Mouse (Mus musculus): ENCODE results near the gene Coq6. TPM values are rescaled to one million over a fixed set of nuclear protein-coding genes. Genes with fewer than 3 reads are reported as not detected.

The Coq6 gene
- 16.7 and 20.9 TPM in 2 replicates for total RNA-seq (2015)
- total RNA-seq (2017), result 10.3 and 18.9 TPM in 2 replicates

DNA sequence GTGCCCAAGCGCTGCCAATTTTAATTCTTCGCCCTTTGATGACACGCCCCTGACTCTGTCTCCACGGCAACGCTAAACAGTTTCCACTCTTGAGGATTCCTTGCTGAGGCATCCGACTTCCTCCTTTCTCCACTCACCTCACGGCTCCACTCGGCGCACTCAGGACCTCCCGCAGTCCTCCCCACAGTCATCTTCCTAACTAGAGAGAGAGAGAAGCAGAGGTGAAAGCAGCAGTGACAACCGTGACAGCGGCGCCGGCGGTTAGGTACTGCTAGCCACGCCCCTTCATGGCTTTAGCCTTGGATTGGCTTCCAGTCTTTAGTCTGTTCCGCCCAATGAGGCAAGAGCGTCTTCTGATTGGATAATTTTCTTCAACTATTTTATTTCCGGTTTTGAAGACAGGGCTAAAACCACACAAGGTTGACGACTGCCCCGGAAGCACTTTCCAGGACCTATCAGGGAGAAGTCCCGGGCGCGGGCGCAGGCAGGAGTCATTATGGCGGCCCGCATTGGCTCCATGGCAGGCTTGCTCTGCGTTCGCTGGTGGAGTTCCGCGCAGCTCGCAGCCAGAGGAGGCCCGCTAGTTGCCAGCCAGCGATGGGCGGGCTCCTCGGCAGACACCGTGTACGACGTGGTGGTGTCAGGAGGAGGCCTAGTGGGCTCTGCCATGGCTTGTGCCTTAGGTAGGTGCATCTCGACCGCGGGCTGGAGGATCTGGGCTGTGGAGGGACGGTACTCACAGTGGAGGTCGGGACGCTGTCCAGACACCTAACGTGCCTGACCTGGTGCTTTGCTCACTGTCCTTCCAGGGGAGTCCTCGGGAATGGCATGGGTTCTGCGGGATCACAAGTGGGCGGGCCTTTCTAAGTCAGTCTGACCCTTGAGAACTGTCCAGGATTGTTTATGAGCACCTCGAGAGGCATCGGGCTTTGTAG is at the start of gene Coq6, which contains the start of gene Fam161b:
Coq6 (plus strand) TSS at position 103 of the 935 bp plus-strand sequence.
Fam161b (minus strand) TSS at position 279 of the 935 bp plus-strand sequence.
- ATAC-seq (replicated peaks; ENCODE audit: poor library complexity), result peak; percentile 91

DNA sequence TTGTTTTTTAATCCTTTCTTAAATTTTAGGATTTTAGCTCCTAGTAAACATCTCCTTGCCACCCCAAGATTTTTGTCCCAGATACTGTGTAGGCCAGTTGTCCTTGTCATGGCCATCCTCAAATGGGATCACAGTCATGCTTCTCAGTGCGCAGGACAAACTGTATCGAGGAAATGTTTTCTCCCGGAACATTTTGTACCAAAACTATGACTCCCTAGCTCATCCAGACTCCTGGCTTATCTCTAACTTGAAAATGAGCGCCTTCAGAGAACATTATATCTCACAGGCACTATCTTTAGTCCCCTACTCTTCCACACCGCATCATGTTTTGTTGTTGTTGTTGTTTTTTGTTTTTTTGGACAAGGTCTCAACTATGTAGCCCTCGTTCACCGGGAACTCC is 45.5 kb upstream of the Coq6 start:
- no peak for ATAC-seq (replicated peaks; ENCODE audit: poor library complexity)

DNA sequence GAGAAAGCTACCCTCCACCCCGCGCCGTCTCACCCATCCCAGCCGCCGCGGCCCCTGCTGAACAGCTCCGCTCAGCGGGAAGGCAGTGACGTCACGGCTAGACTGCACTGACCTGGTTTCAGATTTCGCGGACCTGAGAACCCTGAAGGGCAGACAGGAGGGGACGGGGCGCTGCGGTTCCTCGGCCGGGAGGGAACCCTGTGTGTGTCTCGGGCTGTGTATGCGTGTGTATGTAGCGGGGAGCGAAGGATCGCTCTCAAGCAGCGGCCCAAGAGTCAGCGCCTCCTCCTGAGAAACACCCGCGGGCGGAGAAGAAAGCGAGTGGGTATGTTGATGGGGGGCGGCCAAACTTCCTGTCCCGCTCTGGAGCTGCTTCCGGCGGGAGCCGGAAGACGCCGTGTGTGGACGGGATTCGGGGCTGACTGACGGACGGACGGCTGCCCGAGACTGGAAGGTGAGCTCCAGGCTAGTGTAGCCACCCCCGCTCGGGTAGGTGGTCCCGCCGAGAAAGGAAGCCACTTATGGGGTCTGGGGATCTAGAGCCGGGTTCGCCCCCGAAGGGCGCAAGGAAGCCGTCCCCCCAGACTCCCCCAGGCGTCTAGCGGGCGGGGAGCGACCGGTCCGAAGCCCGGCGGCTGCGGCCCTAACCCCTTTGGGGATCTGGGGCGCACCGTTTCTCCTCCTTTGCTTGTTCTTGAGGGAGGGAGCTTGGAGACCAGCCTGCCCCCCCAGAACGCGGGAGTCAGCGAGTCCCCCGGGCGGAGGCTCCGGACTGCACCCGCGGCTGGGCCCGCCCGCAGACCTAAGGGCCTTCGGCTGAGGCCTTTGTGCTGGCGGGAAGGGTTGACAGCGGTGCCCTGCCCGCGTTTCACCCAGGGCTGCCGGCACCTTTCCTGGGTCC is 44.5 kb upstream of the Coq6 start, which contains the start of gene Zfp410:
Zfp410 (plus strand) TSS at position 132 of the 901 bp plus-strand sequence.
- ATAC-seq (replicated peaks; ENCODE audit: poor library complexity), result peak; percentile 80

DNA sequence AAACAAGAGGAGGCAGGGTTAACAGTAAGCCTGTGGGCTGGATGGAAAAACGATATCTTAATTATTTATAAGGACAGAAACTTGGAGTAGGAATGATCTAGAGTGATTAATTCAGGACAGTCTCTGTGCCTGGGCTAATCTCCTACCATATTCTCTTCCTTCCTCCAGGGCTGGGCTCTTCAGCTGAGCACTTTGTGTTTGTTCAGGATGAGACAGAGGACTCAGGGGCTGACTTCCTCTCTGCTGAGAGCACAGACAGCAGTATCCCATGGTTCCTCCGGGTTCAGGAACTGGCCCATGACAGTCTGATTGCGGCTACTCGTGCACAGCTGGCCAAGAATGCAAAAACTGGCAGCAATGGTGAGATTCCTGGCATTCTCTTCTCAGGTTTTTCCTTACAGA is 34.3 kb upstream of the Coq6 start:
- no peak for ATAC-seq (replicated peaks; ENCODE audit: poor library complexity)

GRCm38 (mm10) chr12:84336963-84337625 is 24.4 kb upstream of the Coq6 start:
- ATAC-seq (replicated peaks; ENCODE audit: poor library complexity), result peak; percentile 86

- ATAC-seq (replicated peaks; ENCODE audit: poor library complexity), result peak; percentile 88
These were observed 14.3 kb upstream of the Coq6 start for GRCm38 (mm10) chr12:84347192-84347591.

DNA sequence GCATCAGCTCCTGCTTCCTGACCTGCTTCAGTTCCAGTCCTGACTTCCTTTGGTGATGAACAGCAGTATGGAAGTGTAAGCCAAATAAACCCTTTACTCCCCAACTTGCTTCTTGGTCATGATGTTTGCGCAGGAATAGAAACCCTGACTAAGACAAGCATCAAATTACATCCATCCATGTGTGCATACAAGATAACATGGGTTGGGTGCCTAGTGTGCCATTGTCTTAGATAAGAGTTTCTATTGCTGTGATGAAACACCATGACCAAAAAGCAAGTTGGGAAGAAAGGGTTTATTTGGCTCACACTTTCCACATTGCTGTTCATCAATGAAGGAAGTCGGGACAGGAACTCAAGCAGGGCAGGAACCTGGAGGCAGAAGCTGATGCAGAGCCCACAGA is 2.8 kb upstream of the Coq6 start:
- peak; percentile 40; the same call in 1 of the 2 replicates for ATAC-seq (replicated peaks; ENCODE audit: poor library complexity)

- ATAC-seq (replicated peaks; ENCODE audit: poor library complexity), result no peak
These were observed 1.4 kb downstream of the Coq6 start for GRCm38 (mm10) chr12:84362872-84363271.

DNA sequence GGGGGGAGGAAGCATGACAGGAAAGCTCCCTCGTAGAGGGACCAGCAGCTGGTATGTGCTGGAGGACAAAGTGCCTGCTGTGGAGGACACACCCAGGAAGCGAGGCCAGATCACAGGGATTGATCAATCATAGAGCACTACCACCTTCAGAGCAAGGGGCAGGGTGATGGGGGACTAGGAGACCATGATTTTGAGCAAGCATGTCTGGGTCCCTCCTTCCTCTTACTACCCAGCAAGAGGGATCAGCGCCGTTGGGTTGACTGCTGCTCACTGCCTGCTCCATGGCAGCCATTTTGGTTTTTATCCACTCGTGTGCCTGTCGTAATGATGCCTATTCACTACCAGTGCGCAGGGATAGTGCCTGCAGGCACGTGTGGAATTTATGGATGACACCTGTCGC is 2.8 kb downstream of the Coq6 start:
- ATAC-seq (replicated peaks; ENCODE audit: poor library complexity), result no peak

DNA sequence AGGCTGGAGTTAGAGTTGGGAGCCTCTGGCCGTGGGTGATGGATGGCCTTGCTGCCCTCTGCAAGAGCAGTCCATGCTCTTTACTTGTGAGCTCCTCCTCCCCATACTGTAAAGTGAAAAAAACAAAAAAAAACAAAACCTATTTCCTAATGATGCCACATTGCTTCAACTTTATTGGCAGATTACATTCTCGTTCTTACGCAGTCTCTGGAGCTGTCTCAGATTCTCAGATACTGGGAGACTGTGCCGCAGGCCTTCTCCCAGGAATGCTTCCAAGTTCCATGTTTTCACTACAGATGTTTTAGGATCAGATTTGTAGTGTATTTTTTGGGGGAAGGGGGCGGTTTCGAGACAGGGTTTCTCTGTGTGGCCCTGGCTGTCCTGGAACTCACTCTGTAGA is 3.7 kb downstream of the Coq6 start:
- ATAC-seq (replicated peaks; ENCODE audit: poor library complexity), result no peak

GRCm38 (mm10) chr12:84366971-84367370 is 5.5 kb downstream of the Coq6 start:
- peak; percentile 63 for ATAC-seq (replicated peaks; ENCODE audit: poor library complexity)

- ATAC-seq (replicated peaks; ENCODE audit: poor library complexity), result no peak
These were observed 10.2 kb downstream of the Coq6 start for GRCm38 (mm10) chr12:84371647-84372046.

- no peak for ATAC-seq (replicated peaks; ENCODE audit: poor library complexity)
These were observed 12.5 kb downstream of the Coq6 start for GRCm38 (mm10) chr12:84373831-84374481.

DNA sequence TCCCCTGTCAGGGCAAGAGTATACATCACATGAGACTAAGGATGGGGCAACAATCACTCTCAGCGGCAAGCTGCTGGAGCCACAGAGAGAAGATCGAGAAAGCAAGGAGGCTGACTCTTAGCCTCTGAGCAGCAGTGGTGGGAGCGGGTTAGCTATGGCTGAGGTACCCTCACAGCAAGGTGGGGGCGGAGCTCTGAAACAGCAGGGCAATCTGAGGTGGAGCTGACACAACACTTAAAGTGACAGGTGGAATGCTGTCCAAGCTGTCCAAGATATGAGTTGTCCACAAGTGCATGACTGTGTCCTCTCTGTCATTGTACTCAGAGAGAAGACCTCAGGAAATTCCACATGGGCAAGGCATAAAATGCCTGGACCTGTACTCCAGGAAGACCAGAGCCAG is 20.9 kb downstream of the Coq6 start:
- no peak for ATAC-seq (replicated peaks; ENCODE audit: poor library complexity)

DNA sequence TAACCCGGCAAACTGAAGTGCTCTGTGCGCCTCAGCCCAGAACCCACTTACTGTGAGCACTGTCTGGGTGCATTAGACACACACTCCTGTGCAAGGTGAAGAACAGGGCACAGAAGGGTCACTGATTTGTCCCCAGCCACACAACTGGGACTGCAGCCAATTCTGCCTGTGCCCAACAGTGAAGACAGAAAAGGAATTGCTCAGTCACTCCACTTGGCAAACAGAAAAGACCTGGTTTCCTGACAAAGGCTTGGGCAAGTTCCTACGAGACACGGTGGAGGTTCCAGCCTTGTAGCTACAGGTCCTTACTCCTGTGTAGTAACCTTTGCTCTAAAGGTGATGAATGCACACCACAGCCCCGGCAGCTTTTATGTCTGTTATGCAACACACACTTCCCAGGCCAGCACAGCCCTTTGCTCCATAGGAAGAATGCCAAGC is 23.2 kb downstream of the Coq6 start:
- peak; percentile 49 for ATAC-seq (replicated peaks; ENCODE audit: poor library complexity)

GRCm38 (mm10) chr12:84385408-84385807 is 24.0 kb downstream of the Coq6 start:
- no peak for ATAC-seq (replicated peaks; ENCODE audit: poor library complexity)

DNA sequence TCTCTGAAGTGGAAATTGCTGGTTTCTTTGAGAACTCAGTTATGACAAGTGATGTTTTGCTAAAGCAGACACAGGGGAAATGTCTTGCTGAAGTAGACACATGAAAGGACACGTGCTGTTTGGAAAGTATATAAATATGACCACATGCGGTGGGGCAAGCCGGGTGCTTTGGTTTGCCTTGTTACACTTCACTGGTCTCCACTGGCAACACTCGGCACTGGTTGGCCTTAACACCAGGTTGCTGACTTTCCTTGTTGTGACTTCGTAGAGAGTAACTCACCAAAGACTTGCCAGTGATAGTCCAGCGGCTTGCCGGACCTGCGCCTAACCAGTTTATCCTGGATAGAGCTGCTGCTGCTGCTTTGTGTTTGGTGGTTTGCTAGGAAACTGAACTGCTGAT is 26.6 kb downstream of the Coq6 start:
- ATAC-seq (replicated peaks; ENCODE audit: poor library complexity), result no peak

DNA sequence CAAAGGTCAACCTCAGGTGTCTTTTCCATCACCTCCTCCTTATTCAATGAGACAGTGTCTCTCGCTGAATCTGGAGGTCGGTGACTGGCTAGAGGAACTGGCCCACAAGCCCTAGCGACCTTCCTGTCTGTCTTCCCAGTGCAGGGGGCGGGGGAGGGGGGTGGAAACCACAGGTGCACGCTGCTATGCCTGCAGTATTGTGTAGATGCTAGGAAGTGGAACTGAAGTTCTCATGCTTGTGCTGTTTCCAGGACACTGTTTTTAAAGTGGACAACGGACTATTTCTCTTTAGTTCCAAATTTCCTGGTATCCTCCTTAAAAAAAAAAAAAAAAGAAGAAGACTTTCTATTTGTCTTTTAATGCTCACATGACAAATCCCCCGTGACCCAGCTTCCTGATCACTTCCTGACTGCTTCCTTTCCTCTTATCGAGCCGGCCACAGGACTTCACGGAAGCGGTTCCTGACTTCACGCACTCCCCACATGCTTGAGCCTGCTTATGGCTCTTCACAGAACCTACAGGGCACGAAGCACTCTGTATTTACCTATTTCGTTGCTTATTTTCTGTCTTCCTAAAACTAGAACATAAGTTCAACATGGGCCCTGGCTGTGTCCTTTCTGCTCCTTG is 27.4 kb downstream of the Coq6 start:
- ATAC-seq (replicated peaks; ENCODE audit: poor library complexity), result peak; percentile 77

- ATAC-seq (replicated peaks; ENCODE audit: poor library complexity), result no peak
These were observed 28.9 kb downstream of the Coq6 start for GRCm38 (mm10) chr12:84390336-84390735.

DNA sequence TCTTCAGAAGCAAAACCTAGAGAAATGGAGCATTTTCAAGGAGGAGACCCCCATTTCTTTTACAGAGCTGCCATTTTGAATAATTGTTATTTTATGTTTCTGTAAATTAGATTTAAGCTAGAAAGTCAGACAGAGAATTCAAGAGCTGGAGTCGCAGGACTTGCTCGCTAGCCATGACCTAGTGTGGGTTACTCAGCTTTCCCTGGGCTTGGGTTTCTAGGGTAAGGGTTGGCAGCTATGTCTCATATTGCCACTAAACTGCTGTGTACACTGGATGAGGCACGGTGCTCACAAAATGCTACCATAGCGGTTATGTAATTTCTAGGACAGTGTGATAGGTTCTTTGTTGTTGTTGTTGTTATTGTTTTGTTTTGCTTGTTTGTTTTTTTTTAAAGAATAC is 31.2 kb downstream of the Coq6 start:
- no peak for ATAC-seq (replicated peaks; ENCODE audit: poor library complexity)

Data from megakaryocyte progenitor cell, adult 5-6 weeks (primary cell).